Mouse (Mus musculus) olfactory bulb, adult 2 months (tissue): ENCODE measurements around the gene Tcf7l1. TPM values are rescaled to one million over a fixed set of nuclear protein-coding genes. Genes with fewer than 3 reads are reported as not detected.

Experiments
- H3K27ac ChIP-seq: fragments of 200-500 bp; 2 replicates; pipeline ENCODE4 v1.5.1; 2012; ENCODE audit warnings: low read depth, low read length; ENCODE audit not compliant: insufficient read depth
- H3K4me1 ChIP-seq: fragments of 200-500 bp; 2 replicates; pipeline ENCODE4 v1.6.1; 2012; ENCODE audit warnings: low read length; ENCODE audit not compliant: control insufficient read depth, insufficient read depth
- H3K4me3 ChIP-seq: fragments of 200-500 bp; 2 replicates; pipeline ENCODE4 v1.5.1; 2012; ENCODE audit warnings: mild to moderate bottlenecking, low read depth, low read length, moderate library complexity; ENCODE audit not compliant: insufficient read depth
- CTCF ChIP-seq: fragments of 200-500 bp; IDR thresholded peaks from 2 replicates; pipeline ENCODE4 v1.5.1; 2012; ENCODE audit warnings: low read depth, mild to moderate bottlenecking, low read length, moderate library complexity; ENCODE audit not compliant: insufficient read depth
- POLR2A ChIP-seq: fragments of 200-500 bp; IDR thresholded peaks from 2 replicates; pipeline ENCODE4 v1.6.1; 2012; ENCODE audit warnings: mild to moderate bottlenecking, low read depth, low read length, moderate library complexity; ENCODE audit not compliant: insufficient read depth
- WGBS: fragments of 180-500 bp; shearing (Covaris S2); methylation state at CpG from one replicate; pipeline ENCODE4 v1.1.7; 2018; 5-methylcytosine and 5-hydroxymethylcytosine counted together
- polyA plus RNA-seq: library from polyadenylated mRNA; stranded (reverse); fragments of >200 nt; gene quantifications from 2 replicates; pipeline ENCODE4 v1.2.4, GENCODE M21; 2012; ENCODE audit warnings: low replicate concordance; ENCODE audit not compliant: missing spikeins, insufficient read depth, insufficient read length

Gene Tcf7l1
- polyA plus RNA-seq, 1 experiment: not detected

GRCm38 (mm10) chr6:72769343-72769742, 19.7 kb downstream of the Tcf7l1 start:
- WGBS: 64% methylated on average over 13 of the region's 13 CpGs
- 0 out of 2 replicates have a peak, but pooled peaks cover 2% of the 10 kb centered on the region for H3K4me1 ChIP-seq
- no peak for TF ChIP-seq CTCF
- TF ChIP-seq POLR2A: no peak
- H3K27ac ChIP-seq: no peak overlapping the region
- no peak overlapping the region for H3K4me3 ChIP-seq

- Histone ChIP-seq H3K4me3 (no peak overlapping the region), H3K4me1 (peaks cover 2% of the 10 kb centered on the region; the same call in 1 of the 2 replicates), H3K27ac (no peak overlapping the region)
- TF ChIP-seq POLR2A (no peak), CTCF (no peak)
- 62% methylated on average over 9 of the region's 9 CpGs for WGBS
These were observed 20.2 kb downstream of the Tcf7l1 start for GRCm38 (mm10) chr6:72768804-72769203.

- H3K27ac ChIP-seq: no peak overlapping the region
- WGBS: 98% methylated on average over 9 of the region's 9 CpGs
- H3K4me1 ChIP-seq: peaks cover 2% of the 10 kb centered on the region; the same call in 1 of the 2 replicates
- no peak for TF ChIP-seq POLR2A
- TF ChIP-seq CTCF: no peak
- no peak overlapping the region for H3K4me3 ChIP-seq
These were observed 21.0 kb downstream of the Tcf7l1 start for GRCm38 (mm10) chr6:72768097-72768496.

DNA sequence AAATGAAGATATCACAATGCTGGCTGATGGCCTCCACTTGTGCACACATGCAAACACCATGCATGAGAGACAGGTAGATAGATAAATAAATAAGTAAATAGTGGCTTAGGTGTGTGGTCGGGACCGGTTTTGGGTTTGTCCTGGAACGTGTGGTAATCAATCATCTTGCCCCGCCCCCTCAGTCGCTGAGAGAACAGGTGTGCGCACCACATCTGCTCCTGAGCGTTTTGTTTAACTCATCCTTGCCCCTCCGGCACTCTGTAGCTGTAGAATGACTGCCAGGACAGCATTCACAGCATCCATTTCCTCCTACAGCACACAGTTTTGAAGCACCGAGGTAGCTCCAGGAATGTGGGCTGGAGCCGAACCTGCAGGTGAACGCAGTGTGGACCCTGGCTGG, 25.4 kb downstream of the Tcf7l1 start:
- 83% methylated on average over 11 of the region's 11 CpGs for whole genome bisulfite sequencing
- H3K4me1 ChIP-seq: no peaks in the 10 kb centered on the region; the same call in 1 of the 2 replicates
- TF ChIP-seq POLR2A (no peak), CTCF (no peak)
- no peak overlapping the region for H3K4me3 ChIP-seq
- no peak overlapping the region for H3K27ac ChIP-seq

GRCm38 (mm10) chr6:72761645-72762044, 27.4 kb downstream of the Tcf7l1 start:
- H3K4me3 ChIP-seq: no peak overlapping the region
- no peaks in the 10 kb centered on the region; the same call in 1 of the 2 replicates for H3K4me1 ChIP-seq
- TF ChIP-seq POLR2A (no peak), CTCF (no peak)
- no peak overlapping the region for H3K27ac ChIP-seq
- 20% methylated on average over 7 of the region's 7 CpGs for WGBS

GRCm38 (mm10) chr6:72758239-72759017, 30.6 kb downstream of the Tcf7l1 start:
- no peak overlapping the region for H3K27ac ChIP-seq
- WGBS: 65% methylated on average over 10 of the region's 10 CpGs
- TF ChIP-seq POLR2A: no peak
- TF ChIP-seq CTCF: no peak

GRCm38 (mm10) chr6:72755267-72755889, 33.7 kb downstream of the Tcf7l1 start:
- TF ChIP-seq CTCF (no peak), POLR2A (no peak)
- H3K4me3 ChIP-seq: no peak overlapping the region
- WGBS: 65% methylated on average over 14 of the region's 14 CpGs
- no peak overlapping the region for H3K27ac ChIP-seq
- peaks cover 9% of the 10 kb centered on the region for H3K4me1 ChIP-seq

More at GRCm38 (mm10) chr6:72758239-72759017, 30.6 kb downstream of the Tcf7l1 start:
- Histone ChIP-seq H3K4me1 (peaks cover 9% of the 10 kb centered on the region), H3K4me3 (no peak overlapping the region)

DNA sequence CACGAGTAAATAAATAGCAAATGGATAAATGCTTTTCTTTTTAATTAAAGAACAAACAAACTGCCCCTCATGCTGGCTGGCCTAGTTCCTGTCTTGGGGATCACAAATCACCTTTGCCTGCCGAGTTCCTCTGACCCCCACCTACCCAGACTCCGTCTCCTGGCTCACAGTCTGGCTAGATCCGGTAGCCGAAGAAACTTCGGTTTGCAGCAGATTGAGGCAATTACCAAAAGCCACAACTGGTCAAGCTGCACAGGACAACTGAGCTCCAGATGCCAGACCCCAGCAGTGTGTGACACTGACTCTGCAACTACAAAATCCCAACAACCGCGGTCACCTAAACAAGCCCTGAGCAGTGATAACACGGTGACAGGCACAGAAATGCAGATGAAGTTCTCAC, 34.8 kb downstream of the Tcf7l1 start:
- 64% methylated on average over 9 of the region's 9 CpGs for WGBS
- peaks cover 9% of the 10 kb centered on the region for H3K4me1 ChIP-seq
- no peak overlapping the region for H3K4me3 ChIP-seq
- TF ChIP-seq CTCF: no peak
- no peak for TF ChIP-seq POLR2A
- no peak overlapping the region for H3K27ac ChIP-seq

DNA sequence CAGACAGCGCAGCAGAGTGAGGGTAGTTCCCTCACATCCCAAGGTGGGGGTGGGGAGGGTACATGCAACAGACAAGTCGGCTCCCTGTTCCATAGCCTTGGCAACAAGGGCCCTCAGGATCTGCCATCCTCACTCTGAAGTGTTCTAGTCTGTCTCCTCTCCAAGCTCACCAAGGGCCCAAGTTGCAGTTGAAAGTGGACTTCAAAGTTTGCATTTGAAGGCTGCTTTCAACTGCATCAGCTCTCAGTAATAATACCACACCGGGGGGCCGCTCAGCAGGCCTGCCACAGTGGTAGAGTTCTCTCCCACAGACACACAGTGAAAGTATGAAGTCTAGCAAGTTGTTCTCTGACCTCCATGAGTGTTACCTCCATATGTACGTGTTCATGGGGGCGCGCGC, 35.3 kb downstream of the Tcf7l1 start:
- peaks cover 9% of the 10 kb centered on the region for H3K4me1 ChIP-seq
- TF ChIP-seq POLR2A (no peak), CTCF (no peak)
- H3K27ac ChIP-seq: no peak overlapping the region
- 93% methylated on average over 8 of the region's 8 CpGs for WGBS
- no peak overlapping the region for H3K4me3 ChIP-seq
